Mouse (Mus musculus) lung, embryonic 14.5 days (tissue): Measurements from ENCODE around the gene Tspan14. TPM values are rescaled to one million over a fixed set of nuclear protein-coding genes. Genes with fewer than 3 reads are reported as not detected.
A peak's percentile ranks its signal among the peaks of the same experiment; 100 is the strongest.

Experiments
- ATAC-seq: fragments of 200-750 bp; cut with Nextera tagmentation; 2 replicates; pipeline ENCODE4 v1.8.0; 2017; ENCODE audit warnings: mild to moderate bottlenecking, moderate TSS enrichment, moderate library complexity; ENCODE audit not compliant: insufficient read depth
- DNase-seq: peaks from one replicate; pipeline ENCODE4 v3.0.0-alpha.2; 2015
- H3K27ac ChIP-seq: fragments of 300-500 bp; sonication (generic); 2 replicates; pipeline ENCODE4 v1.5.1; 2014; ENCODE audit warnings: low read depth, mild to moderate bottlenecking, moderate library complexity
- H3K27me3 ChIP-seq: fragments of 300-500 bp; sonication (generic); 2 replicates; pipeline ENCODE4 v1.6.1; 2014; ENCODE audit warnings: low read length, control low read depth; ENCODE audit not compliant: insufficient read depth
- H3K36me3 ChIP-seq: fragments of 300-500 bp; sonication (generic); 2 replicates; pipeline ENCODE4 v1.6.1; 2014; ENCODE audit warnings: control low read depth; ENCODE audit not compliant: insufficient read depth
- H3K4me1 ChIP-seq: fragments of 300-500 bp; sonication (generic); 2 replicates; pipeline ENCODE4 v1.6.1; 2014; ENCODE audit warnings: antibody characterized with exemption, control low read depth; ENCODE audit not compliant: insufficient read depth
- H3K4me2 ChIP-seq: fragments of 300-500 bp; sonication (generic); 2 replicates; pipeline ENCODE4 v1.6.1; 2014; ENCODE audit warnings: mild to moderate bottlenecking
- H3K4me3 ChIP-seq: fragments of 300-500 bp; sonication (generic); 2 replicates; pipeline ENCODE4 v1.5.1; 2014; ENCODE audit warnings: low read depth, low read length
- H3K9ac ChIP-seq: fragments of 300-500 bp; sonication (generic); 2 replicates; pipeline ENCODE4 v1.6.1; 2014
- H3K9me3 ChIP-seq: fragments of 300-500 bp; sonication (generic); 2 replicates; pipeline ENCODE4 v1.6.1; 2016; ENCODE audit warnings: low read depth, low read length, control low read depth
- CTCF ChIP-seq: IDR thresholded peaks from 2 replicates; pipeline ENCODE4 v1.5.1; 2016; ENCODE audit warnings: antibody characterized with exemption, low read depth
- WGBS: fragments of 180-500 bp; shearing (Covaris S2); extraction: QIAGEN DNeasy Blood & Tissue Kit; methylation state at CpG from one replicate; pipeline ENCODE4 v1.1.7; 2014; 5-methylcytosine and 5-hydroxymethylcytosine counted together
- polyA plus RNA-seq: library from polyadenylated mRNA; unstranded; fragments of >200 nt; fragmentation: Nextera tagmentation; extraction: Ambion mirVana; gene quantifications from 2 replicates; pipeline ENCODE4 v1.2.1, GENCODE M21; 2014

The Tspan14 gene
- polyA plus RNA-seq, 1 experiment from 2014 or later = 105 TPM

- WGBS = 7% methylated on average over 5 of the region's 5 CpGs
These were observed 41.0 kb upstream of the Tspan14 start for GRCm38 (mm10) chr14:41007641-41008040.

GRCm38 (mm10) chr14:41006899-41007298, 40.3 kb upstream of the Tspan14 start:
- Histone ChIP-seq H3K9ac (no peak overlapping the region), H3K9me3 (no peaks in the 10 kb centered on the region), H3K4me3 (no peak overlapping the region), H3K27me3 (no peaks in the 10 kb centered on the region), H3K36me3 (peaks cover 6% of the 10 kb centered on the region; the same call in 1 of the 2 replicates), H3K4me1 (peaks cover 39% of the 10 kb centered on the region), H3K27ac (peak overlapping the region; percentile 88), H3K4me2 (peak overlapping the region; percentile 53)
- DNase-seq (no peak), ATAC-seq (no peak)
- no peak for TF ChIP-seq CTCF
- WGBS = 33% methylated on average over 3 of the region's 3 CpGs

More at GRCm38 (mm10) chr14:41007641-41008040, 41.0 kb upstream of the Tspan14 start:
- ATAC-seq (peak; percentile 92), DNase-seq (peak; percentile 95)
- no peak overlapping the region for H3K4me3 ChIP-seq
- TF ChIP-seq CTCF = no peak
- H3K4me1 ChIP-seq = peaks cover 44% of the 10 kb centered on the region
- no peaks in the 10 kb centered on the region for H3K27me3 ChIP-seq
- H3K9ac ChIP-seq = peak overlapping the region; percentile 11; the same call in 1 of the 2 replicates
- H3K9me3 ChIP-seq = no peaks in the 10 kb centered on the region
- peak overlapping the region; percentile 88 for H3K27ac ChIP-seq
- H3K36me3 ChIP-seq = 0 out of 2 replicates have a peak, but pooled peaks cover 4% of the 10 kb centered on the region
- H3K4me2 ChIP-seq = peak overlapping the region; percentile 53

GRCm38 (mm10) chr14:41006263-41006662, 39.7 kb upstream of the Tspan14 start:
- Histone ChIP-seq H3K27me3 (no peaks in the 10 kb centered on the region), H3K4me1 (peaks cover 39% of the 10 kb centered on the region), H3K4me2 (peak overlapping the region; percentile 53), H3K27ac (no peak overlapping the region), H3K9me3 (no peaks in the 10 kb centered on the region), H3K9ac (no peak overlapping the region), H3K36me3 (peaks cover 12% of the 10 kb centered on the region), H3K4me3 (peak overlapping the region; percentile 7; the same call in 1 of the 2 replicates)
- DNase-seq (no peak), ATAC-seq (no peak)
- 77% methylated on average over 10 of the region's 10 CpGs for WGBS
- no peak for TF ChIP-seq CTCF

GRCm38 (mm10) chr14:41005716-41006115, 39.1 kb upstream of the Tspan14 start:
- H3K4me1 ChIP-seq = peaks cover 39% of the 10 kb centered on the region

GRCm38 (mm10) chr14:41004201-41005141, 37.9 kb upstream of the Tspan14 start:
- Histone ChIP-seq H3K9me3 (no peaks in the 10 kb centered on the region), H3K27ac (peak overlapping the region; percentile 88), H3K4me3 (peak overlapping the region; percentile 28)

More at GRCm38 (mm10) chr14:41005716-41006115, 39.1 kb upstream of the Tspan14 start:
- ATAC-seq (no peak), DNase-seq (no peak)
- Histone ChIP-seq H3K27ac (0 out of 2 replicates have a peak overlapping the region, but pooled peaks have one; percentile 88), H3K9me3 (no peaks in the 10 kb centered on the region), H3K4me3 (no peak overlapping the region), H3K36me3 (peaks cover 17% of the 10 kb centered on the region), H3K9ac (no peak overlapping the region), H3K4me2 (peak overlapping the region; percentile 53; the same call in 1 of the 2 replicates), H3K27me3 (no peaks in the 10 kb centered on the region)
- 76% methylated on average over 9 of the region's 9 CpGs for WGBS
- no peak for TF ChIP-seq CTCF

GRCm38 (mm10) chr14:41001576-41001975, 35.0 kb upstream of the Tspan14 start:
- Histone ChIP-seq H3K4me1 (peaks cover 19% of the 10 kb centered on the region), H3K36me3 (peaks cover 47% of the 10 kb centered on the region), H3K4me2 (peak overlapping the region; percentile 59; the same call in 1 of the 2 replicates), H3K27ac (peak overlapping the region; percentile 69; the same call in 1 of the 2 replicates), H3K27me3 (no peaks in the 10 kb centered on the region), H3K4me3 (no peak overlapping the region), H3K9ac (no peak overlapping the region), H3K9me3 (no peaks in the 10 kb centered on the region)
- DNase-seq (no peak), ATAC-seq (no peak)
- 84% methylated on average over 5 of the region's 5 CpGs for WGBS
- no peak for TF ChIP-seq CTCF

More at GRCm38 (mm10) chr14:41004201-41005141, 37.9 kb upstream of the Tspan14 start:
- no peaks in the 10 kb centered on the region for H3K27me3 ChIP-seq
- DNase-seq = peak; percentile 86
- H3K4me2 ChIP-seq = peak overlapping the region; percentile 59
- H3K4me1 ChIP-seq = peaks cover 39% of the 10 kb centered on the region
- H3K36me3 ChIP-seq = peaks cover 26% of the 10 kb centered on the region
- no peak; the same call in 1 of the 2 replicates for ATAC-seq
- WGBS = 16% methylated on average over 22 of the region's 22 CpGs
- peak overlapping the region; percentile 45 for H3K9ac ChIP-seq
- no peak for TF ChIP-seq CTCF

- ATAC-seq = no peak
- no peaks in the 10 kb centered on the region for H3K9me3 ChIP-seq
- 62% methylated on average over 4 of the region's 4 CpGs for WGBS
These were observed 34.2 kb upstream of the Tspan14 start for GRCm38 (mm10) chr14:41000801-41001200.

More at GRCm38 (mm10) chr14:41000801-41001200, 34.2 kb upstream of the Tspan14 start:
- Histone ChIP-seq H3K36me3 (peaks cover 54% of the 10 kb centered on the region), H3K4me3 (no peak overlapping the region), H3K4me2 (no peak overlapping the region), H3K4me1 (peaks cover 12% of the 10 kb centered on the region), H3K27ac (no peak overlapping the region), H3K9ac (no peak overlapping the region), H3K27me3 (no peaks in the 10 kb centered on the region)
- TF ChIP-seq CTCF = no peak
- no peak for DNase-seq
